Mouse (Mus musculus) heart, postnatal 0 days (tissue): ENCODE results near the gene Polr2g. TPM values are rescaled to one million over a fixed set of nuclear protein-coding genes. Genes with fewer than 3 reads are reported as not detected.
A peak's percentile ranks its signal among the peaks of the same experiment; 100 is the strongest.

Experiments used
- ATAC-seq: fragments of 200-750 bp; cut with Nextera tagmentation; 2 replicates; pipeline ENCODE4 v1.8.0; 2017; ENCODE audit warnings: low read depth, moderate number of reproducible peaks, moderate library complexity; ENCODE audit not compliant: insufficient read depth
- DNase-seq: peaks from one replicate; pipeline ENCODE4 v3.0.0-alpha.2; 2016; ENCODE audit warnings: low spot score
- H3K27ac ChIP-seq: fragments of 300-500 bp; sonication (generic); 2 replicates; pipeline ENCODE4 v1.5.1; 2014; ENCODE audit warnings: low read depth, mild to moderate bottlenecking
- H3K27me3 ChIP-seq: fragments of 300-500 bp; sonication (generic); 2 replicates; pipeline ENCODE4 v1.6.1; 2014; ENCODE audit warnings: low read length, mixed read lengths; ENCODE audit not compliant: control insufficient read depth, insufficient read depth
- H3K36me3 ChIP-seq: fragments of 300-500 bp; sonication (generic); replicated peaks from 2 replicates; pipeline ENCODE4 v1.6.1; 2014; ENCODE audit warnings: low read length, mixed read lengths; ENCODE audit not compliant: control insufficient read depth, insufficient read depth
- H3K4me1 ChIP-seq: fragments of 300-500 bp; sonication (generic); 2 replicates; pipeline ENCODE4 v1.6.1; 2014; ENCODE audit warnings: antibody characterized with exemption; ENCODE audit not compliant: control insufficient read depth, insufficient read depth
- H3K4me2 ChIP-seq: fragments of 300-500 bp; sonication (generic); 2 replicates; pipeline ENCODE4 v1.6.1; 2014; ENCODE audit warnings: low read depth, mild to moderate bottlenecking, low read length, moderate library complexity
- H3K4me3 ChIP-seq: fragments of 300-500 bp; sonication (generic); 2 replicates; pipeline ENCODE4 v1.5.1; 2014; ENCODE audit warnings: low read depth, low read length
- H3K9ac ChIP-seq: fragments of 300-500 bp; sonication (generic); replicated peaks from 2 replicates; pipeline ENCODE4 v1.6.1; 2014; ENCODE audit warnings: low read depth, low read length, mixed read lengths
- H3K9me3 ChIP-seq: fragments of 300-500 bp; sonication (generic); replicated peaks from 2 replicates; pipeline ENCODE4 v1.6.1; 2016; ENCODE audit warnings: low read length; ENCODE audit not compliant: control insufficient read depth
- CTCF ChIP-seq: IDR thresholded peaks from 2 replicates; pipeline ENCODE4 v1.5.1; 2016; ENCODE audit warnings: antibody characterized with exemption, control low read depth, low read depth
- EP300 ChIP-seq: IDR thresholded peaks from 2 replicates; pipeline ENCODE4 v1.6.1; 2016; ENCODE audit warnings: antibody characterized with exemption, low read depth
- WGBS: fragments of 180-500 bp; shearing (Covaris S2); extraction: QIAGEN DNeasy Blood & Tissue Kit; methylation state at CpG from one replicate; pipeline ENCODE4 v1.1.7; 2014; 5-methylcytosine and 5-hydroxymethylcytosine counted together
- polyA plus RNA-seq: library from polyadenylated mRNA; unstranded; fragments of >200 nt; fragmentation: Nextera tagmentation; extraction: Ambion mirVana; gene quantifications from 2 replicates; pipeline ENCODE4 v1.2.1, GENCODE M21; 2015
- total RNA-seq: library from RNA; depleted of rRNA; stranded (reverse); fragments of >200 nt; gene quantifications from 2 replicates; pipeline ENCODE4 v1.2.3, GENCODE M21; 2014; ENCODE audit warnings: low replicate concordance

Gene Polr2g
- total and polyA plus RNA-seq, 2 experiments from 2014 or later: 59.8 to 144 TPM

DNA sequence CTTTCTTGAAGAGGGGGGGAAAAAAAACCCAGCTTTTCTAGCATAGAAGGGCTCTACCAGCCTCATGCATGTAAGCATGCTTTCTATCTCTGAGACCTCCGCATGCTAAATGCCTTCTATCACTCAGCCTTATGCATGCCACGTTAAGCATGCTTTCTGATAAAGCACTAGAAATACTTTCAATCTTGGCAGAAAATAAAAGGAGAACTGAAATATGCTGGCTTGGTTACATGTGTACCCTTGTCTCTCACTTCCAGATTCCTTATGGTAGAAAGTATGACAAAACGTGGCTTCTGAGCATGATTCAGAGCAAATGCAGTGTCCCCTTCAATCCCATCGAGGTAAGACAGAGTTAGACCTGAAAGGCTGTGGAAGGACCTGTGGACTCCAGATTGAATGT, 35.1 kb downstream of the Polr2g start:
- Histone ChIP-seq H3K4me1 (0 out of 2 replicates have a peak, but pooled peaks cover 6% of the 10 kb centered on the region), H3K4me3 (no peak overlapping the region), H3K9ac (no peak overlapping the region), H3K27ac (no peak overlapping the region), H3K9me3 (no peaks in the 10 kb centered on the region; the same call in 1 of the 2 replicates), H3K27me3 (no peaks in the 10 kb centered on the region), H3K4me2 (no peak overlapping the region), H3K36me3 (peaks cover 63% of the 10 kb centered on the region)
- no peak for TF ChIP-seq EP300
- TF ChIP-seq CTCF: no peak
- DNase-seq (no peak), ATAC-seq (no peak)
- 60% methylated on average over 4 of the region's 4 CpGs for WGBS

DNA sequence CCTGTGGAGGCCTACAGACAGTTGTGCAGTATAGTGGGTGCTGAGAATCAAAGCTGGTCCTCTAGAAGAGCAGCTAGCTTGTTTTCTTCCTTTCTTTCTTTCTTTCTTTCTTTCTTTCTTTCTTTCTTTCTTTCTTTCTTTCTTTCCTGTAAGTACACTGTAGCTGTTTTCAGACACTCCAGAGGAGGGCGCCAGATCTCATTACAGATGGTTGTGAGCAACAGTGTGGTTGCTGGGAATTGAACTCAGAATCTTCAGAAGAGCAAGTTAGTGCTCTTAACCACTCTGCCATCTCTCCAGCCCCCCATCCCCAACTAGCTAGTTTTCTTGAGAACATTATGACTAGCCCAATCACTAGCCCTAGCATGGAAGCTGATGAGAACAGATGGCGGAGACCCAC, 37.6 kb downstream of the Polr2g start:
- Histone ChIP-seq H3K36me3 (peaks cover 39% of the 10 kb centered on the region), H3K4me1 (peaks cover 21% of the 10 kb centered on the region; the same call in 1 of the 2 replicates), H3K4me2 (no peak overlapping the region), H3K9ac (no peak overlapping the region), H3K9me3 (no peaks in the 10 kb centered on the region; the same call in 1 of the 2 replicates), H3K4me3 (no peak overlapping the region), H3K27ac (no peak overlapping the region), H3K27me3 (no peaks in the 10 kb centered on the region)
- 91% methylated on average over 2 of the region's 2 CpGs for WGBS
- no peak for DNase-seq
- no peak for TF ChIP-seq EP300
- TF ChIP-seq CTCF: peak; percentile 18; the same call in 1 of the 2 replicates
- no peak for ATAC-seq

DNA sequence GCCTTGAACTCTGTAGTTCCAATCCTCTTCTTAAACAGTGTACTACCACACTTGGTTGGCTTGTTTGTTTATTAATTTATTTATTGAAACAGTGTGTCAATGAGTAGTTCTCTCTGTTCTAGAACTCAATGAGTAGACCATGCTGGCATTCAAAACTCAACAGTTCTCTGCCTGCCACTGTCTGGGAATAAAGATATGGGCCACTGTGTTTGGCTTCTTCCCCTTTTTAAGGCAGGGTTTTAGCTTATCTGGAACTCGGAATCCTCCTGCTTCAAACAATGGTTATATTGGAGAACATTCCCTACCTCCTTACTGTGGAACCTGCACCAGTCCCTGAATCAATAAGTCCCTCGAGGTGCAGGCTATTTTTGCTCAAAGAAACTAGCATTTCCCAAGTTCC, 39.5 kb downstream of the Polr2g start:
- Histone ChIP-seq H3K4me3 (no peak overlapping the region), H3K9me3 (no peaks in the 10 kb centered on the region), H3K27ac (no peak overlapping the region), H3K27me3 (no peaks in the 10 kb centered on the region), H3K36me3 (peaks cover 32% of the 10 kb centered on the region), H3K4me1 (peaks cover 22% of the 10 kb centered on the region; the same call in 1 of the 2 replicates), H3K9ac (no peak overlapping the region), H3K4me2 (no peak overlapping the region)
- TF ChIP-seq EP300: no peak
- TF ChIP-seq CTCF: no peak
- no peak for ATAC-seq
- 68% methylated on average over 2 of the region's 2 CpGs for WGBS
- no peak for DNase-seq

DNA sequence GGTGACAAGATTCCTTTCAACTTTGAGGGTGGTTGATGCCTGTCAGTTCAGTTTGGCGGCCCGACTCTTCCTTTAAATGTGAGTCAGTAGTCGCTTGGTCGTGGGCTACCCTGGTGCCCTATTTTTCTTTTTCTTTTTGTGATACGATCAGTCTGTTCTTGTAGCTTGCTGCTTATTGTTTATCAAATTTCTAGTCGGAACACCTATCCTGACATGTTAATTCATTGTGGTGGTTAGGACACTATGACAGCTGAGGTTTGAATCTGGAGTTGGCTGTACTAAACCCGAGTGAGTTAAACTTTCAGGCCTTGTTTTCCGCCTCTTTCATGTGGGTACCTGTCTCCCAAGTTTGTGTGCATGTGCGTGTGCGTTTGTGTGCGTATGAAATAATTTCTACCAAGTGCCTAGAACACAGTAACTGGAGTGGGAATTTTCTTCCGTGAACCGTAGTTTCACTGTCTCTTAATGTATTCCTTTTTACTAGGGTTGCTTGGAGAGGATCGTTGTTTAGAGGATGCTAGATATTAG, 40.8 kb downstream of the Polr2g start:
- Histone ChIP-seq H3K9ac (peak overlapping the region; percentile 84), H3K27ac (peak overlapping the region; percentile 86), H3K4me1 (peaks cover 22% of the 10 kb centered on the region; the same call in 1 of the 2 replicates), H3K4me2 (peak overlapping the region; percentile 72), H3K4me3 (peak overlapping the region; percentile 83), H3K9me3 (no peaks in the 10 kb centered on the region), H3K27me3 (no peaks in the 10 kb centered on the region), H3K36me3 (peaks cover 28% of the 10 kb centered on the region)
- 3% methylated on average over 14 of the region's 14 CpGs for WGBS
- ATAC-seq (no peak), DNase-seq (no peak)
- TF ChIP-seq CTCF: no peak
- TF ChIP-seq EP300: no peak

DNA sequence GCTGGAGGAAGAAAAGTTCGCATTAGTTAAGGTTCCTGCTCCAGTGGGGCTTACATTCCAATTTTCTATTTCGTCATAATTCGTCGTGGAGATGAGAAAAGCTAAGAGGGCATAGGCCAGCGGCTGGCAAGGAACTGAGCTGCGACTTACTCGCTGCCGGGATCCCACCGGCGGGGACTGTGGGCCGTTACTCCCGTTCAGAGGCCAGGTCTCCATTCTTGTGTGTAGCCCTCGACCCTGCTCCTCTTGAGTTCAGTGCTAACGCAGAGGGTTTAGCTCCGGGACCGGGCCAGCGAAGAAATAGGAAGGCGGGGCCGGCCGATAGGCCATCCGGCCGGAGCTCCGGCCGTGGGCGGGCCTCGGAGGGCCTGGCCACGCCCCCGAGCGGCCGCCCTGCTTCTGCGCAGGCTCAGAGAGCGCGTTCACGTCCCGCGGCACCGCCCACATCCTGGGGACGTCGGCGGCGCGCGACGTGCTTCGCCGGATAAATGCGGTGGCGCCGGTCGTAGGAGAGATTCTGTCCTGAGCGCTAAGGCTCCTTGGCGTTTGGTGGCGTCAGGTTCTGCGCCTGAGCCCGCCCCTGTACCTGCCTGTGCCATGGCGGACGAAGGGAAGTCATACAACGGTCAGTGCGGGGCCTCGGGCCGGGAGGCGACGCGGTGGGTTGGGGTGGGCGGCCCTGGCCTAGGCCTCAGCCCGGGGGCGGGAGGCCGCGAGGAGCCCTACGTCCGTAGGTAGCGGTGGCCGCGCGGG, 41.6 kb downstream of the Polr2g start, which contains the start of gene Nxf1:
Nxf1 (plus strand) TSS at position 439 of the 753 bp plus-strand sequence.
- under 1% methylated on average over 75 of the region's 75 CpGs for WGBS
- peak; percentile 96 for ATAC-seq
- Histone ChIP-seq H3K4me1 (peaks cover 22% of the 10 kb centered on the region; the same call in 1 of the 2 replicates), H3K9me3 (no peaks in the 10 kb centered on the region), H3K9ac (peak within 1 kb of the TSS; percentile 84), H3K27ac (peak within 1 kb of the TSS; percentile 86), H3K27me3 (no peaks in the 10 kb centered on the region), H3K4me3 (peak within 1 kb of the TSS; percentile 83), H3K4me2 (peak within 1 kb of the TSS; percentile 72), H3K36me3 (peaks cover 29% of the 10 kb centered on the region)
- TF ChIP-seq EP300 (0 out of 2 replicates have a peak, but pooled peaks have one; percentile 22), CTCF (no peak)
- peak; percentile 91 for DNase-seq
